Mouse (Mus musculus): ENCODE measurements around the gene Eif2s3y.
A peak's percentile ranks its signal among the peaks of the same experiment; 100 is the strongest.

Gene Eif2s3y

DNA sequence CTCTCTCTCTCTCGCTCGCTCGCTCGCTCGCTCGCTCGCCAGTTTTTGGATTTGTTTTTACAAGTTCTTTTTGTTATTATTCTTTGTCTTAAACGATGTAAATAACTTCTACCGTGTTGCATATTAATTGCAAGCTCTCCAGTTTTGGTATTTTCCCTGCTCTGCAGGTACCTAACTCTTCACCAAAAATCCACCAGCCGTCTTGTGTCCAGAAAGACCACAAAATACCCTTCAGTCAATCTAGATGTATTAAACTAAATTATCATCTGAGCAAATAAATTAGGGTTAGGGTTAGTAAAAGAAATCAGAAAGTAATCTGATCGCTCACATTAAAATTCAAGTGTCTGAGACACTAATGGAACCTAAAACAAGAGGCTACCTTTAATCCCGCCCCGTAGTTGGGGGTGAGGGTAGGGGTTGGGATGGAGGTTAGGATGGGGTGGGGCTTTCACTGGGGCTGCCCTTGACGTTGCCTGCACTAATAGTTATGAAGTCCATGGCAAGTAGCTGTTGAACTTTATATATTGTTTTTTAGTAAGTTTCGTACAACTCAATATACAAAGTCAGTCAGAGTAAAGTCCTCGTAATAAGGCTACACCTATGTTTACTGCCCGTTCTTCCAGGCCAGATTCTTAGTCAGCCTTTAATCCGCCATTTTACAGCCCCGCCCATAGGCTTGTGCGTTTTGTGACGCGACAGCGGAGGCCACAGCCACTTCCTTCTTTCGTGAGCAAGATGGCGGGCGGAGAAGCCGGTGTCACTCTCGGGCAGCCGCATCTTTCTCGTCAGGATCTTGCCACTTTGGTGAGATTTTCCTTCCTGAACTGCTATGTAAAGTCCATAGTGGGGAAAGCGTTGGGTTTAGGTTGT, at the start of gene Eif2s3y:
TSS of gene Eif2s3y (plus strand) at position 662 of the 870 bp plus-strand sequence.
- peak; percentile 91 for DNase-seq (ENCODE audit: low read depth)
